Mouse (Mus musculus) heart, embryonic 12.5 days (tissue): ENCODE measurements around the gene Alkbh7. TPM values are rescaled to one million over a fixed set of nuclear protein-coding genes. Genes with fewer than 3 reads are reported as not detected.

ENCODE experiments used
- ATAC-seq: fragments of 200-750 bp; cut with Nextera tagmentation; 2 replicates; pipeline ENCODE4 v1.8.0; 2017; ENCODE audit warnings: moderate TSS enrichment, moderate library complexity; ENCODE audit not compliant: insufficient number of reproducible peaks, low FRiP score
- H3K27ac ChIP-seq: fragments of 300-500 bp; sonication (generic); 2 replicates; pipeline ENCODE4 v1.5.1; 2016; ENCODE audit warnings: mild to moderate bottlenecking, moderate library complexity; ENCODE audit not compliant: poor library complexity, severe bottlenecking
- H3K27me3 ChIP-seq: fragments of 300-500 bp; sonication (generic); replicated peaks from 2 replicates; pipeline ENCODE4 v1.6.1; 2016; ENCODE audit warnings: mild to moderate bottlenecking, moderate library complexity
- H3K36me3 ChIP-seq: fragments of 300-500 bp; sonication (generic); 2 replicates; pipeline ENCODE4 v1.6.1; 2016; ENCODE audit warnings: mild to moderate bottlenecking, moderate library complexity
- H3K4me1 ChIP-seq: fragments of 300-500 bp; sonication (generic); replicated peaks from 2 replicates; pipeline ENCODE4 v1.6.1; 2016; ENCODE audit warnings: mild to moderate bottlenecking
- H3K4me2 ChIP-seq: fragments of 300-500 bp; sonication (generic); 2 replicates; pipeline ENCODE4 v1.6.1; 2016; ENCODE audit warnings: mild to moderate bottlenecking, moderate library complexity
- H3K4me3 ChIP-seq: fragments of 300-500 bp; sonication (generic); 2 replicates; pipeline ENCODE4 v1.5.1; 2016; ENCODE audit warnings: mild to moderate bottlenecking
- H3K9ac ChIP-seq: fragments of 300-500 bp; sonication (generic); 2 replicates; pipeline ENCODE4 v1.6.1; 2016; ENCODE audit warnings: mild to moderate bottlenecking, moderate library complexity
- H3K9me3 ChIP-seq: fragments of 300-500 bp; sonication (generic); replicated peaks from 2 replicates; pipeline ENCODE4 v1.6.1; 2016; ENCODE audit warnings: mild to moderate bottlenecking, moderate library complexity
- WGBS: fragments of 180-500 bp; shearing (Covaris S2); methylation state at CpG from one replicate; pipeline ENCODE4 v1.1.7; 2016; 5-methylcytosine and 5-hydroxymethylcytosine counted together
- polyA plus RNA-seq: library from polyadenylated mRNA; unstranded; fragments of >200 nt; fragmentation: Nextera tagmentation; extraction: Ambion mirVana; gene quantifications from 2 replicates; pipeline ENCODE4 v1.2.1, GENCODE M21; 2016

Gene Alkbh7
- polyA plus RNA-seq, 1 experiment from 2014 or later, result 48.5 TPM

GRCm38 (mm10) chr17:57007137-57007905, 10.2 kb downstream of the Alkbh7 start:
- Histone ChIP-seq H3K9ac (no peak overlapping the region), H3K27ac (no peak overlapping the region), H3K36me3 (peaks cover 70% of the 10 kb centered on the region), H3K27me3 (no peaks in the 10 kb centered on the region), H3K9me3 (no peaks in the 10 kb centered on the region), H3K4me2 (no peak overlapping the region), H3K4me1 (peaks cover 20% of the 10 kb centered on the region), H3K4me3 (no peak overlapping the region)
- WGBS, result 92% methylated on average over 13 of the region's 13 CpGs
- no peak for ATAC-seq

DNA sequence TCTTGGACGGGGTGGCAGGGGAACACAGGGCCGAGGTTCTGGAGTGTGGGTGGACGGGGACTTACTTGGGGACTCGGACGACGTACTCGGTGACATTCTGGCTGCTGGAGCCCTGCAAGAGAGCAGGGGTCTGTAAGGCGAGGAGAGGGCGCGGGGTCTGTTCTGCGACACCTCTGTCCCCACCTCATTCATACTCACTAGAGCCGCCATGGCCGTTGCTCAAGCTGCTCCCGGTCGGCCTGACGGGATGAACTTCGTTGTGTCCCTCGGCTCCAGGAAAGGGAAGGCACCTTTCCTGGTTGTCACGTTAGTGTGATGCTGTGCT, 13.7 kb downstream of the Alkbh7 start:
- peak overlapping the region; percentile 87 for H3K9ac ChIP-seq
- peak overlapping the region; percentile 86 for H3K4me3 ChIP-seq
- H3K4me2 ChIP-seq, result peak overlapping the region; percentile 93
- no peaks in the 10 kb centered on the region for H3K27me3 ChIP-seq
- H3K4me1 ChIP-seq, result peaks cover 15% of the 10 kb centered on the region
- whole genome bisulfite sequencing, result under 1% methylated on average over 19 of the region's 19 CpGs
- no peaks in the 10 kb centered on the region for H3K9me3 ChIP-seq
- H3K27ac ChIP-seq, result peak overlapping the region; percentile 75
- H3K36me3 ChIP-seq, result peaks cover 35% of the 10 kb centered on the region
- ATAC-seq, result peak; percentile 58

DNA sequence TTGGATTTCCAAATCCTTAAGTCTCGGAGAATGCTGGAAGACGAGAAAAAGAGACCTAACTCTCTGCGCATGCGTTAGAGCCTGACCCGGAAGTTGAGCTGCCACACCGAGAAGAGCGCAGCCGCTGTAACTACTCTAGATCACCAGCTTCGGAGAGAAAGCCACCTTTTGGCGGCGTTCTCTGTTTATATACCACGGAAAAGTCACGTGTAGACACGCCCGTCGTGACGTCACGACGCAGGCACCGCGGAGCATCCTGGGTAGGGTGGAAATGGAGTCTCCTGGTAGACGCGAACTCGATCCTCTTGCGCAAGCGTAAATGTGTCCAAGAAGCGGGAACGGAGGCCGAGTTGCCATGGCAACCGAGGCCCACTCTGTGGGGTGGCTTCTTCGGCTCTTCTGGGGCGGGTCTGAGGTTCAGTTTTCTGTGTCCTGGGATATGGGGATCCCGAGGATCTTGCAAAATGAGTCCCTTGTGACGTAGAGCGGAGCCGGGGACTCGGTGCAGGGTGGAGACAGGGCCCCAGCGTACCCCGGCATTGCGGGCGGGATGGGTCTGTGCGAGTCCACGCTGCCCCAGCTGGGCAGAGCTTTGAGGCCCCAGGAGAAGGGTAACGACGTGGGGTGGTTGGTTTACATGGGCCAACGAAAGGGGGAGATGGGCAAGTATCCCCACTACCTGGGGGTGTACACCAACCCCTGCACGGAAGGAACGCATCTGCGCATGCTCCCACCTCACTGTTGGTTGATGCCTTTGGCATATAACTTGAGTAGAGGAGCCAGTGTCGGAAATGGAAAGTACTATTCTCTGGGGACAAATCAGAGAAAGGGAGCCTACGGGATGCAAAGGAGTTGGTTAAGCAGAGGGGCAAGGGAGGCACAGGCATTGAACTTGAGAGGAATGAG, 14.3 kb downstream of the Alkbh7 start, which contains the start of the genes Gtf2f1 and Gm17949:
TSS of gene Gtf2f1 (minus strand) at position 53 of the 906 bp plus-strand sequence.
TSS of gene Gm17949 (plus strand) at position 234 of the 906 bp plus-strand sequence.
- Histone ChIP-seq H3K9me3 (no peaks in the 10 kb centered on the region), H3K4me1 (peaks cover 15% of the 10 kb centered on the region), H3K4me3 (peak within 1 kb of the TSS; percentile 86), H3K9ac (peak within 1 kb of the TSS; percentile 87), H3K27me3 (no peaks in the 10 kb centered on the region), H3K27ac (peak within 1 kb of the TSS; percentile 75), H3K36me3 (peaks cover 29% of the 10 kb centered on the region), H3K4me2 (peak within 1 kb of the TSS; percentile 93)
- WGBS, result under 1% methylated on average over 51 of the region's 51 CpGs
- peak; percentile 93 for ATAC-seq

- Histone ChIP-seq H3K9ac (peak overlapping the region; percentile 84; the same call in 1 of the 2 replicates), H3K36me3 (peaks cover 21% of the 10 kb centered on the region), H3K27ac (no peak overlapping the region; the same call in 1 of the 2 replicates), H3K4me3 (peak overlapping the region; percentile 86), H3K27me3 (no peaks in the 10 kb centered on the region), H3K4me1 (peaks cover 15% of the 10 kb centered on the region), H3K9me3 (no peaks in the 10 kb centered on the region), H3K4me2 (peak overlapping the region; percentile 93)
- ATAC-seq, result no peak
- WGBS, result 69% methylated on average over 13 of the region's 13 CpGs
Measured at GRCm38 (mm10) chr17:57012245-57012795, 15.2 kb downstream of the Alkbh7 start.

GRCm38 (mm10) chr17:57019693-57020092, 22.6 kb downstream of the Alkbh7 start:
- Histone ChIP-seq H3K4me1 (no peaks in the 10 kb centered on the region), H3K36me3 (peaks cover 52% of the 10 kb centered on the region), H3K27me3 (no peaks in the 10 kb centered on the region), H3K4me2 (no peak overlapping the region), H3K9ac (no peak overlapping the region), H3K9me3 (no peaks in the 10 kb centered on the region), H3K4me3 (no peak overlapping the region), H3K27ac (no peak overlapping the region)
- no peak for ATAC-seq
- 78% methylated on average over 2 of the region's 2 CpGs for WGBS

GRCm38 (mm10) chr17:57020960-57021359, 23.8 kb downstream of the Alkbh7 start:
- no peaks in the 10 kb centered on the region for H3K4me1 ChIP-seq
- no peak for ATAC-seq
- H3K4me3 ChIP-seq, result no peak overlapping the region
- H3K9me3 ChIP-seq, result no peaks in the 10 kb centered on the region
- 83% methylated on average over 5 of the region's 5 CpGs for WGBS
- no peaks in the 10 kb centered on the region for H3K27me3 ChIP-seq
- no peak overlapping the region for H3K4me2 ChIP-seq
- no peak overlapping the region for H3K9ac ChIP-seq
- no peak overlapping the region for H3K27ac ChIP-seq
- H3K36me3 ChIP-seq, result peaks cover 65% of the 10 kb centered on the region

DNA sequence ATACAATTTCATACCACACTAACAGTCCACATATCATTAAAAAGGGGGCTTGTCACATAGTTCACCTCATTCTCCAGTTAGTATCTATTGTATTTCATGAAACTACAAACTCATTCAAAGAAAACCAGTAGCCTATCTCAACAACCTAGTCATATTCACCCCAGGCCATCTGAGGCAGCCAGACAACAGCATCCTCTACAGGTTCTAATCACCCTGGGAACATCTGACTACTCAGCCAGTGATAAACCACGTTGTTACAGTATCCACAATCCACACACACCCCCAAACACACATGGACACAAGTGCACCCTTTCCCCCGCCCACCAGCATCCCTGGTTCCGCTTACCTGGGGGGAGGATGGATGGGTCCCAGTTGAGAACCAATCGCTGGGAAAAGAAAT, 30.3 kb downstream of the Alkbh7 start:
- Histone ChIP-seq H3K4me2 (no peak overlapping the region), H3K27ac (no peak overlapping the region), H3K27me3 (no peaks in the 10 kb centered on the region), H3K4me1 (peaks cover 21% of the 10 kb centered on the region), H3K4me3 (no peak overlapping the region), H3K9ac (no peak overlapping the region), H3K9me3 (no peaks in the 10 kb centered on the region), H3K36me3 (peaks cover 63% of the 10 kb centered on the region)
- ATAC-seq, result no peak
- WGBS, result 80% methylated on average over 4 of the region's 4 CpGs

- ATAC-seq, result no peak
- WGBS, result 24% methylated on average over 8 of the region's 8 CpGs
Measured at GRCm38 (mm10) chr17:57029691-57030090, 32.6 kb downstream of the Alkbh7 start.

GRCm38 (mm10) chr17:57030931-57031660, 34.0 kb downstream of the Alkbh7 start, which contains the start of gene Khsrp:
TSS of gene Khsrp (minus strand) at chr17:57031522.
- H3K27me3 ChIP-seq, result 0 out of 2 replicates have a peak, but pooled peaks cover 8% of the 10 kb centered on the region
- ATAC-seq, result no peak
- peak within 1 kb of the TSS; percentile 96 for H3K4me3 ChIP-seq
- peak within 1 kb of the TSS; percentile 96 for H3K27ac ChIP-seq
- H3K4me2 ChIP-seq, result peak within 1 kb of the TSS; percentile 99
- peaks cover 27% of the 10 kb centered on the region for H3K36me3 ChIP-seq
- H3K4me1 ChIP-seq, result peaks cover 26% of the 10 kb centered on the region
- no peaks in the 10 kb centered on the region for H3K9me3 ChIP-seq
- WGBS, result under 1% methylated on average over 80 of the region's 99 CpGs
- peak within 1 kb of the TSS; percentile 100 for H3K9ac ChIP-seq

More at GRCm38 (mm10) chr17:57029691-57030090, 32.6 kb downstream of the Alkbh7 start:
- peak overlapping the region; percentile 100 for H3K9ac ChIP-seq
- H3K36me3 ChIP-seq, result peaks cover 41% of the 10 kb centered on the region
- peak overlapping the region; percentile 99 for H3K4me2 ChIP-seq
- peaks cover 26% of the 10 kb centered on the region for H3K4me1 ChIP-seq
- no peaks in the 10 kb centered on the region for H3K9me3 ChIP-seq
- H3K4me3 ChIP-seq, result peak overlapping the region; percentile 96
- H3K27me3 ChIP-seq, result no peaks in the 10 kb centered on the region
- 0 out of 2 replicates have a peak overlapping the region, but pooled peaks have one; percentile 96 for H3K27ac ChIP-seq

GRCm38 (mm10) chr17:57031661-57032420, 34.7 kb downstream of the Alkbh7 start:
- H3K4me3 ChIP-seq, result peak overlapping the region; percentile 96
- H3K4me1 ChIP-seq, result peaks cover 26% of the 10 kb centered on the region
- peaks cover 8% of the 10 kb centered on the region; the same call in 1 of the 2 replicates for H3K27me3 ChIP-seq
- ATAC-seq, result peak; percentile 98
- H3K9ac ChIP-seq, result peak overlapping the region; percentile 45
- H3K36me3 ChIP-seq, result peaks cover 19% of the 10 kb centered on the region
- WGBS, result under 1% methylated on average over 38 of the region's 38 CpGs
- H3K9me3 ChIP-seq, result no peaks in the 10 kb centered on the region
- H3K27ac ChIP-seq, result peak overlapping the region; percentile 72
- peak overlapping the region; percentile 65 for H3K4me2 ChIP-seq
